Mouse (Mus musculus): ENCODE results near the gene Cd27. TPM values are rescaled to one million over a fixed set of nuclear protein-coding genes. Genes with fewer than 3 reads are reported as not detected.

The Cd27 gene
- polyA plus RNA-seq, 1 experiment from 2014 or later: 2.0 TPM

- Histone ChIP-seq H3K4me1 (replicated peaks) (no peaks in the 10 kb centered on the region), H3K4me3 (no peak overlapping the region), H3K4me2 (no peak overlapping the region), H3K9me3 (replicated peaks) (no peaks in the 10 kb centered on the region), H3K27ac (ENCODE audit: poor library complexity, severe bottlenecking) (no peak overlapping the region), H3K36me3 (no peaks in the 10 kb centered on the region), H3K27me3 (replicated peaks) (no peaks in the 10 kb centered on the region), H3K9ac (no peak overlapping the region)
- WGBS: 19% methylated on average over 1 of the region's 1 CpGs
- no peak for ATAC-seq (ENCODE audit: insufficient number of reproducible peaks, low FRiP score)
Measured at GRCm38 (mm10) chr6:125244551-125244950, 7.7 kb upstream of the Cd27 start.

GRCm38 (mm10) chr6:125241566-125241965 is 4.8 kb upstream of the Cd27 start:
- WGBS: 81% methylated on average over 8 of the region's 8 CpGs
- no peaks in the 10 kb centered on the region for H3K36me3 ChIP-seq
- H3K9me3 ChIP-seq (replicated peaks): no peaks in the 10 kb centered on the region
- H3K27ac ChIP-seq (ENCODE audit: poor library complexity, severe bottlenecking): no peak overlapping the region
- H3K27me3 ChIP-seq (replicated peaks): no peaks in the 10 kb centered on the region
- no peak overlapping the region for H3K4me2 ChIP-seq
- H3K9ac ChIP-seq: no peak overlapping the region
- no peak for ATAC-seq (ENCODE audit: insufficient number of reproducible peaks, low FRiP score)
- no peak overlapping the region for H3K4me3 ChIP-seq
- no peaks in the 10 kb centered on the region for H3K4me1 ChIP-seq (replicated peaks)

GRCm38 (mm10) chr6:125240617-125241016 is 3.8 kb upstream of the Cd27 start:
- Histone ChIP-seq H3K9me3 (replicated peaks) (no peaks in the 10 kb centered on the region), H3K27ac (ENCODE audit: poor library complexity, severe bottlenecking) (no peak overlapping the region), H3K4me2 (no peak overlapping the region), H3K4me3 (no peak overlapping the region), H3K4me1 (replicated peaks) (no peaks in the 10 kb centered on the region), H3K36me3 (no peaks in the 10 kb centered on the region), H3K9ac (no peak overlapping the region), H3K27me3 (replicated peaks) (no peaks in the 10 kb centered on the region)
- no peak for ATAC-seq (ENCODE audit: insufficient number of reproducible peaks, low FRiP score)
- 78% methylated on average over 5 of the region's 5 CpGs for WGBS

GRCm38 (mm10) chr6:125239547-125239946 is 2.7 kb upstream of the Cd27 start:
- Histone ChIP-seq H3K9ac (no peak overlapping the region), H3K4me2 (no peak overlapping the region), H3K4me1 (replicated peaks) (peaks cover 3% of the 10 kb centered on the region), H3K4me3 (no peak overlapping the region), H3K36me3 (no peaks in the 10 kb centered on the region), H3K9me3 (replicated peaks) (no peaks in the 10 kb centered on the region), H3K27me3 (replicated peaks) (no peaks in the 10 kb centered on the region), H3K27ac (ENCODE audit: poor library complexity, severe bottlenecking) (no peak overlapping the region)
- 91% methylated on average over 5 of the region's 5 CpGs for WGBS
- no peak for ATAC-seq (ENCODE audit: insufficient number of reproducible peaks, low FRiP score)

GRCm38 (mm10) chr6:125238396-125238795 is 1.6 kb upstream of the Cd27 start:
- WGBS: 46% methylated on average over 6 of the region's 6 CpGs
- no peaks in the 10 kb centered on the region for H3K9me3 ChIP-seq (replicated peaks)
- no peak for ATAC-seq (ENCODE audit: insufficient number of reproducible peaks, low FRiP score)
- H3K9ac ChIP-seq: no peak overlapping the region
- no peak overlapping the region for H3K4me3 ChIP-seq
- peaks cover 15% of the 10 kb centered on the region for H3K4me1 ChIP-seq (replicated peaks)
- no peaks in the 10 kb centered on the region for H3K27me3 ChIP-seq (replicated peaks)
- no peaks in the 10 kb centered on the region for H3K36me3 ChIP-seq
- H3K4me2 ChIP-seq: no peak overlapping the region
- H3K27ac ChIP-seq (ENCODE audit: poor library complexity, severe bottlenecking): no peak overlapping the region

GRCm38 (mm10) chr6:125237421-125237820 is 611 bp upstream of the Cd27 start:
- no peaks in the 10 kb centered on the region for H3K9me3 ChIP-seq (replicated peaks)
- H3K4me2 ChIP-seq: no peak overlapping the region

GRCm38 (mm10) chr6:125236341-125236740 is 469 bp downstream of the Cd27 start:
- Histone ChIP-seq H3K4me1 (replicated peaks) (peaks cover 27% of the 10 kb centered on the region), H3K9me3 (replicated peaks) (no peaks in the 10 kb centered on the region), H3K27me3 (replicated peaks) (no peaks in the 10 kb centered on the region), H3K36me3 (no peaks in the 10 kb centered on the region), H3K27ac (ENCODE audit: poor library complexity, severe bottlenecking) (no peak overlapping the region), H3K4me2 (no peak overlapping the region), H3K4me3 (no peak overlapping the region), H3K9ac (no peak overlapping the region)
- WGBS: 76% methylated on average over 6 of the region's 6 CpGs
- ATAC-seq (ENCODE audit: insufficient number of reproducible peaks, low FRiP score): no peak

More at GRCm38 (mm10) chr6:125237421-125237820, 611 bp upstream of the Cd27 start:
- no peaks in the 10 kb centered on the region for H3K27me3 ChIP-seq (replicated peaks)
- ATAC-seq (ENCODE audit: insufficient number of reproducible peaks, low FRiP score): no peak
- no peaks in the 10 kb centered on the region for H3K36me3 ChIP-seq
- H3K9ac ChIP-seq: no peak overlapping the region
- no peak overlapping the region for H3K4me3 ChIP-seq
- no peak overlapping the region for H3K27ac ChIP-seq (ENCODE audit: poor library complexity, severe bottlenecking)
- H3K4me1 ChIP-seq (replicated peaks): peaks cover 20% of the 10 kb centered on the region
- 84% methylated on average over 4 of the region's 4 CpGs for WGBS

- no peak overlapping the region for H3K4me3 ChIP-seq
Measured at GRCm38 (mm10) chr6:125234520-125234828, 2.3 kb downstream of the Cd27 start.

GRCm38 (mm10) chr6:125233816-125234519 is 2.8 kb downstream of the Cd27 start:
- Histone ChIP-seq H3K9me3 (replicated peaks) (no peaks in the 10 kb centered on the region), H3K4me2 (0 out of 2 replicates have a peak overlapping the region, but pooled peaks have one; percentile 3), H3K27ac (ENCODE audit: poor library complexity, severe bottlenecking) (peak overlapping the region; percentile 15; the same call in 1 of the 2 replicates), H3K27me3 (replicated peaks) (no peaks in the 10 kb centered on the region), H3K4me1 (replicated peaks) (peaks cover 31% of the 10 kb centered on the region), H3K9ac (peak overlapping the region; percentile 42; the same call in 1 of the 2 replicates), H3K36me3 (no peaks in the 10 kb centered on the region), H3K4me3 (no peak overlapping the region)
- WGBS: 47% methylated on average over 7 of the region's 7 CpGs
- no peak for ATAC-seq (ENCODE audit: insufficient number of reproducible peaks, low FRiP score)

More at GRCm38 (mm10) chr6:125234520-125234828, 2.3 kb downstream of the Cd27 start:
- Histone ChIP-seq H3K36me3 (no peaks in the 10 kb centered on the region), H3K9ac (peak overlapping the region; percentile 42; the same call in 1 of the 2 replicates), H3K27me3 (replicated peaks) (no peaks in the 10 kb centered on the region), H3K27ac (ENCODE audit: poor library complexity, severe bottlenecking) (peak overlapping the region; percentile 15; the same call in 1 of the 2 replicates), H3K4me2 (peak overlapping the region; percentile 3; the same call in 1 of the 2 replicates), H3K9me3 (replicated peaks) (no peaks in the 10 kb centered on the region), H3K4me1 (replicated peaks) (peaks cover 31% of the 10 kb centered on the region)
- 54% methylated on average over 5 of the region's 5 CpGs for WGBS
- no peak for ATAC-seq (ENCODE audit: insufficient number of reproducible peaks, low FRiP score)

- Histone ChIP-seq H3K4me1 (replicated peaks) (peaks cover 31% of the 10 kb centered on the region), H3K36me3 (no peaks in the 10 kb centered on the region), H3K9ac (no peak overlapping the region), H3K9me3 (replicated peaks) (no peaks in the 10 kb centered on the region), H3K4me2 (no peak overlapping the region), H3K4me3 (no peak overlapping the region), H3K27ac (ENCODE audit: poor library complexity, severe bottlenecking) (0 out of 2 replicates have a peak overlapping the region, but pooled peaks have one; percentile 81), H3K27me3 (replicated peaks) (no peaks in the 10 kb centered on the region)
- ATAC-seq (ENCODE audit: insufficient number of reproducible peaks, low FRiP score): no peak
- WGBS: 67% methylated on average over 6 of the region's 6 CpGs
Measured at GRCm38 (mm10) chr6:125232516-125232915, 4.3 kb downstream of the Cd27 start.

GRCm38 (mm10) chr6:125232045-125232437 is 4.8 kb downstream of the Cd27 start:
- 44% methylated on average over 4 of the region's 4 CpGs for WGBS

More at GRCm38 (mm10) chr6:125232045-125232437, 4.8 kb downstream of the Cd27 start:
- H3K4me3 ChIP-seq: peak overlapping the region; percentile 70
- peak overlapping the region; percentile 81; the same call in 1 of the 2 replicates for H3K27ac ChIP-seq (ENCODE audit: poor library complexity, severe bottlenecking)
- peak overlapping the region; percentile 86 for H3K9ac ChIP-seq
- H3K27me3 ChIP-seq (replicated peaks): no peaks in the 10 kb centered on the region
- H3K9me3 ChIP-seq (replicated peaks): no peaks in the 10 kb centered on the region
- H3K4me1 ChIP-seq (replicated peaks): peaks cover 31% of the 10 kb centered on the region
- no peaks in the 10 kb centered on the region for H3K36me3 ChIP-seq
- H3K4me2 ChIP-seq: peak overlapping the region; percentile 99
- ATAC-seq (ENCODE audit: insufficient number of reproducible peaks, low FRiP score): peak; percentile 46; the same call in 1 of the 2 replicates

All from heart, embryonic 12.5 days (tissue).